Mouse (Mus musculus): ENCODE results near the gene Cadps2. TPM values are rescaled to one million over a fixed set of nuclear protein-coding genes. Genes with fewer than 3 reads are reported as not detected.

Cadps2 gene
- polyA plus RNA-seq, 1 experiment from 2014 or later = 3.4 TPM

DNA sequence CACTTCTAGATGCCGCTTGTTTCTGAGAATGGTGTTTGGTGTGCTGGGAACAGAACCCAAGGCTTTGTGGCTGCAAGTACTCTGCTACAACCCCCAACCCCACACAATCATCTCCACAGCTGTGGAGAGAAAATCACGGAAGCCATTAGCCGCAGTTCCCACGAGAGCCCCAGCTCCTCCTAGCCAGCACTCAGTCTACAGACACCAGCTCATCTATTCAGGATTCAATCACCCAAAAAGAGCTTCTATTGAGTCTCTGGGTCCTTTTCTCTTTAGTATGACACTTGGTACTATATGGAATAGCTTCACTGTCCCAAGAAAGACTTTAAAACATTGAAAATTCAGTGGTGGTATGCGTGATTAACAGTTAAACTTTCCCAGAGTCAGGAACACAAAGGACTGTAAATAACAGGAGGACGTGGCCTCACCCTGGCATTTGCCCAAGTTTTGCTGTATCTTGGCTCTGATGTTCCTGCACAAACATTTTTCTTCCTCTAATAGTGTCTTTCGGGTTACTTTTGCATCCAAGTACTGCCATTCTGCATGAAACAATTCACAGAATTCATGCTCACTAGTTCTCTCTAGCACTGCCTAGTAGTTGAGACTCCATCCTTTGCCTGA is 191.5 kb downstream of the Cadps2 start:
- no peak overlapping the region for H3K9ac ChIP-seq (ENCODE audit: low read length)
- H3K4me3 ChIP-seq (replicated peaks; ENCODE audit: low read length) = no peak overlapping the region
- H3K27ac ChIP-seq (ENCODE audit: low read length) = no peak overlapping the region
- H3K4me1 ChIP-seq (ENCODE audit: control insufficient read depth, insufficient read depth, low read length) = peaks cover 4% of the 10 kb centered on the region
- no peak for ATAC-seq (ENCODE audit: insufficient read depth, low FRiP score)
- no peaks in the 10 kb centered on the region for H3K36me3 ChIP-seq (ENCODE audit: control insufficient read depth, insufficient read depth, low read length)
- no peaks in the 10 kb centered on the region for H3K27me3 ChIP-seq (ENCODE audit: control insufficient read depth, insufficient read depth, low read length)
- WGBS = 54% methylated on average over 7 of the region's 7 CpGs
- no peak overlapping the region for H3K4me2 ChIP-seq (ENCODE audit: low read depth, low read length)
- no peaks in the 10 kb centered on the region for H3K9me3 ChIP-seq (replicated peaks; ENCODE audit: control insufficient read depth, low read length)

DNA sequence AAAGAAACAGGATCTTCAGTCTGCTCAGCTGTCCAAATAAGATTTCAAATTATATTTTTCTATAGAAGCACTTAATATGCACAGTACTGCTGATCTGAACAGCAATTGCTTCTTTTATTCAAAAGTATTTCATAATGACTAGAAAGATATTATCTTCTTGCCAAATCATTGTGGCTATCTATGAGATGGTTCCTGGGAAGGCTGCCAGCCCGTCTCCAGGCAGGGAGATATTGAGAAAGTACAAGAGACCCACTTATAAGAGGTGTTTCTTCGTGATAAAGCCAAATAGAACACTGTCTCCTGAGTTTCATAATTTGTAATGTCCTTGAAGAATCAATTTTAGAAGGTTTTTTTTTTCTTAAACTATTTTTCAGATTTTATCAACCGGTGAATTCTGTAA is 202.1 kb downstream of the Cadps2 start:
- Histone ChIP-seq H3K9me3 (replicated peaks; ENCODE audit: control insufficient read depth, low read length) (no peaks in the 10 kb centered on the region), H3K27ac (ENCODE audit: low read length) (no peak overlapping the region), H3K4me2 (ENCODE audit: low read depth, low read length) (no peak overlapping the region), H3K4me1 (ENCODE audit: control insufficient read depth, insufficient read depth, low read length) (no peaks in the 10 kb centered on the region), H3K36me3 (ENCODE audit: control insufficient read depth, insufficient read depth, low read length) (no peaks in the 10 kb centered on the region), H3K4me3 (replicated peaks; ENCODE audit: low read length) (no peak overlapping the region), H3K9ac (ENCODE audit: low read length) (no peak overlapping the region), H3K27me3 (ENCODE audit: control insufficient read depth, insufficient read depth, low read length) (no peaks in the 10 kb centered on the region)
- 71% methylated on average over 3 of the region's 3 CpGs for WGBS
- ATAC-seq (ENCODE audit: insufficient read depth, low FRiP score) = no peak

DNA sequence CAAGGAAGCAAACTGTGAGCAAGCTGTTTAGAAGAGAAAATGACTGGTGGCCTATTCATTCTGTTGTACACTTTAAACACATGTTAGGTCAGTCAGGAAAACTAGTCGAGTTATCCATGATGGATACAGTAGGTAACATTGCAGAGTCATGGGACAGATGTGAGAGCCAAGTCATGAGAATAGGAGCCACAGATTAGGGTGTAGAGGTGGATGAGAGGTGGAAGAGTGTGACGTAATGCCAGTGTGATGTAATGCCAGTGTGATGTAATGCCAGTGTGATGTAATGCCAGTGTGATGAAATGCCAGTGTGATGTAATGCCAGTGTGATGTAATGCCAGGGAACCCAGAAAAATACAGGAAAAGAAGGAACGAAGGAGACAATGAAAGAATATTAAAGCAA is 204.0 kb downstream of the Cadps2 start:
- no peak for ATAC-seq (ENCODE audit: insufficient read depth, low FRiP score)
- 88% methylated on average over 3 of the region's 3 CpGs for WGBS

DNA sequence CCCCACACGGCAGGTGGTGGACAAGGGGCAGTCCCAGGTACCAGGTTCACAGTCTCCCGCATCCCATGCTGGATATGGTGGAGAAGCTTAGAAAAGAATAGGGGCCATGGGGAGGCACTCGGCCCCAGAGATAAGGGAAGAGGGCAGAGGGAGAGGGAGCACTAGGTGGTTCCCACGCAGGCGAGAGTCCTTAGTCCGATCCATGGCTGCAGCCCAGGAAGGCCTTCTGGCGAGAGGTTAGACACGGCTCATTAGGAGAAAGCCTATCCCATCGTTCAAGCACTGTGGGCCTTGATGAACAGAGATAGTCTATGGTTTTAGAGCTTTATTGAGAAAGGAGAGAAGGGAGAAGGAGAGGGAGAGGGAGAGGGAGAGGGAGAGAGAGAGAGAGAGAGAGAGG is 205.2 kb downstream of the Cadps2 start:
- Histone ChIP-seq H3K4me3 (replicated peaks; ENCODE audit: low read length) (no peak overlapping the region), H3K9ac (ENCODE audit: low read length) (no peak overlapping the region), H3K36me3 (ENCODE audit: control insufficient read depth, insufficient read depth, low read length) (no peaks in the 10 kb centered on the region), H3K9me3 (replicated peaks; ENCODE audit: control insufficient read depth, low read length) (no peaks in the 10 kb centered on the region), H3K27ac (ENCODE audit: low read length) (no peak overlapping the region), H3K4me2 (ENCODE audit: low read depth, low read length) (no peak overlapping the region), H3K4me1 (ENCODE audit: control insufficient read depth, insufficient read depth, low read length) (no peaks in the 10 kb centered on the region), H3K27me3 (ENCODE audit: control insufficient read depth, insufficient read depth, low read length) (no peaks in the 10 kb centered on the region)
- WGBS = 87% methylated on average over 9 of the region's 9 CpGs
- ATAC-seq (ENCODE audit: insufficient read depth, low FRiP score) = no peak

More for the DNA sequence above, 204.0 kb downstream of the Cadps2 start:
- no peak overlapping the region for H3K4me3 ChIP-seq (replicated peaks; ENCODE audit: low read length)
- no peaks in the 10 kb centered on the region for H3K4me1 ChIP-seq (ENCODE audit: control insufficient read depth, insufficient read depth, low read length)
- H3K4me2 ChIP-seq (ENCODE audit: low read depth, low read length) = no peak overlapping the region
- no peaks in the 10 kb centered on the region for H3K9me3 ChIP-seq (replicated peaks; ENCODE audit: control insufficient read depth, low read length)
- no peaks in the 10 kb centered on the region for H3K36me3 ChIP-seq (ENCODE audit: control insufficient read depth, insufficient read depth, low read length)
- H3K27ac ChIP-seq (ENCODE audit: low read length) = no peak overlapping the region
- no peaks in the 10 kb centered on the region for H3K27me3 ChIP-seq (ENCODE audit: control insufficient read depth, insufficient read depth, low read length)
- no peak overlapping the region for H3K9ac ChIP-seq (ENCODE audit: low read length)

DNA sequence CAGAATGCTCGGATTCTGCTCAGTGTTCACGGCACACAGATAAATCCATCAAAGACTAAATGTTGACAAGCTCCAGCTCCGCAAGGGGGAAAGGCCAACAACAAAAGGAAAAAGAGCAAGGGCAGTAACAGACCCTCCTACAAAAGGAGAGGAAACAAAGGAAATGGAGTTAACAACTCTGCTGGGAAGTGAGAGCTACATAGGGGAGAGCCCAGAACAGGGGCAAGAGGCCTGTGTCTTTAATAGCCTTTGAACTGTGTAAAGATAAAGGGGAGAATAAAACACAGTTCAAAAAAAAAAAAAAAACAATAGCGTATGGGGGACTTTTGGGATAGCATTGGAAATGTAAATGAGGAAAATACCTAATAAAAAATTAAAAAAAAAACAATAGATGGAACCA is 208.8 kb downstream of the Cadps2 start:
- no peak overlapping the region for H3K27ac ChIP-seq (ENCODE audit: low read length)
- no peak overlapping the region for H3K9ac ChIP-seq (ENCODE audit: low read length)
- whole genome bisulfite sequencing = 29% methylated on average over 4 of the region's 4 CpGs
- ATAC-seq (ENCODE audit: insufficient read depth, low FRiP score) = no peak
- no peaks in the 10 kb centered on the region for H3K9me3 ChIP-seq (replicated peaks; ENCODE audit: control insufficient read depth, low read length)
- H3K4me3 ChIP-seq (replicated peaks; ENCODE audit: low read length) = no peak overlapping the region
- no peaks in the 10 kb centered on the region for H3K4me1 ChIP-seq (ENCODE audit: control insufficient read depth, insufficient read depth, low read length)
- H3K4me2 ChIP-seq (ENCODE audit: low read depth, low read length) = no peak overlapping the region
- no peaks in the 10 kb centered on the region for H3K36me3 ChIP-seq (ENCODE audit: control insufficient read depth, insufficient read depth, low read length)
- no peaks in the 10 kb centered on the region for H3K27me3 ChIP-seq (ENCODE audit: control insufficient read depth, insufficient read depth, low read length)

DNA sequence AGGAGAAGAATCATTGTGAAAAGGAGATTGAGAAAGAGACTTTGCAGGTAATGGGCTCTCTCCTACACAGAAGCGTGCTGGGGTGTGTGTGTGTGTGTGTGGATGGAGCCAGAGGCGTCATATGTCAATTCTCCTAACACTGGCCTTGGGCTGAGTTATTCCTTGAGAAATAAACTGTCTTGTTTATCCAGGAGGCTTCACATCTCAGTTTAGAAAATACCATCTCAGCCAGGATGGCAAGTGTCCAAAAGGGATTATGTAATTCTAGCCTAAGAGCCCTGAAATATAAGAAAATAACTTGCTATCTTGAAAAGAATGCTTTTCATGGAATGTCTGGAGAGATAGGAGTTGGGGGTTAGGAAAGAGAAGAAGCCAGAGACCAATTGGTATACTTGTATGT is 264.1 kb downstream of the Cadps2 start:
- 80% methylated on average over 2 of the region's 2 CpGs for WGBS
- Histone ChIP-seq H3K4me3 (replicated peaks; ENCODE audit: low read length) (no peak overlapping the region), H3K9ac (ENCODE audit: low read length) (no peak overlapping the region), H3K27ac (ENCODE audit: low read length) (no peak overlapping the region), H3K36me3 (ENCODE audit: control insufficient read depth, insufficient read depth, low read length) (no peaks in the 10 kb centered on the region), H3K4me1 (ENCODE audit: control insufficient read depth, insufficient read depth, low read length) (no peaks in the 10 kb centered on the region), H3K4me2 (ENCODE audit: low read depth, low read length) (no peak overlapping the region), H3K9me3 (replicated peaks; ENCODE audit: control insufficient read depth, low read length) (no peaks in the 10 kb centered on the region), H3K27me3 (ENCODE audit: control insufficient read depth, insufficient read depth, low read length) (no peaks in the 10 kb centered on the region)
- no peak for ATAC-seq (ENCODE audit: insufficient read depth, low FRiP score)

DNA sequence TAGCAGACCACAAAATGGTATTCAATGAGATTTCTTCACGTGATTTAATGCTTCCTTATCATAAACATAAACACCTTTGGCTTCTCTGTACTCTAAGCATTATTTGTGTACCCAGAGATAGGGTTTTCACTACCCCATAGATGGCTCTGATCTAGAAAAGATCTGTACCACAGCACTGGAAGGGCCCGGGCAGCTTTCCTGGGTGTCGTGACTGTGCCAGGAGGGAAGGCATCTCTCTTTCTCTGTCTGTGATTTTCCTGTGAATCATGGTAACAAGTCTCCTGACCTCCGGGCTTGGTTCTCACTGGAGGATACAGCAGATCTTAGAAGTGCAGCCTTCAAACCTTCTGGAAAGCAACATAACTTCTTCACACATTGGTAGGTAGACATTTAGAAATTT is 265.5 kb downstream of the Cadps2 start:
- Histone ChIP-seq H3K4me3 (replicated peaks; ENCODE audit: low read length) (no peak overlapping the region), H3K27me3 (ENCODE audit: control insufficient read depth, insufficient read depth, low read length) (no peaks in the 10 kb centered on the region), H3K9me3 (replicated peaks; ENCODE audit: control insufficient read depth, low read length) (no peaks in the 10 kb centered on the region), H3K9ac (ENCODE audit: low read length) (no peak overlapping the region), H3K36me3 (ENCODE audit: control insufficient read depth, insufficient read depth, low read length) (no peaks in the 10 kb centered on the region), H3K4me2 (ENCODE audit: low read depth, low read length) (no peak overlapping the region), H3K27ac (ENCODE audit: low read length) (no peak overlapping the region), H3K4me1 (ENCODE audit: control insufficient read depth, insufficient read depth, low read length) (no peaks in the 10 kb centered on the region)
- WGBS = 83% methylated on average over 4 of the region's 4 CpGs
- ATAC-seq (ENCODE audit: insufficient read depth, low FRiP score) = no peak

DNA sequence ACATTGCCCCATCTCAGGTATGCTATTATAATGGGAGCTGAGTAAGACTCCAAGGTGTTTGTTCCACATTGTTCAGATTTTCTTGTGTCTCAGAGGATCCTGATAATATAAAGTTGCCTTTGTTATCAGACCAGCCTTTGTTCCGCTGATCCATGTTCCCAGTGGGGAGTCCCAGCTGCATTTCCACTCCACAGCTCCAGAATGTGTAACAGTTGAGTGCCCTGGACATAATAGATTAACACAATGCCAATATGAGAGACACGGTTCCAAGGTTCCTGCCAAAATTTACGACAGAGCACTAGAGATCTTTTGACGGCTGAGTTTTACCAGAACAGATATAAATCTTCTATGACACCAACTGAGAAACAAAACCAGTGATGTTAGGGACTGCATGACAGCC is 266.8 kb downstream of the Cadps2 start:
- no peaks in the 10 kb centered on the region for H3K4me1 ChIP-seq (ENCODE audit: control insufficient read depth, insufficient read depth, low read length)
- no peak overlapping the region for H3K9ac ChIP-seq (ENCODE audit: low read length)
- H3K4me2 ChIP-seq (ENCODE audit: low read depth, low read length) = no peak overlapping the region
- no peak overlapping the region for H3K27ac ChIP-seq (ENCODE audit: low read length)
- H3K9me3 ChIP-seq (replicated peaks; ENCODE audit: control insufficient read depth, low read length) = no peaks in the 10 kb centered on the region
- WGBS = 66% methylated on average over 4 of the region's 4 CpGs
- ATAC-seq (ENCODE audit: insufficient read depth, low FRiP score) = no peak
- H3K4me3 ChIP-seq (replicated peaks; ENCODE audit: low read length) = no peak overlapping the region
- H3K27me3 ChIP-seq (ENCODE audit: control insufficient read depth, insufficient read depth, low read length) = no peaks in the 10 kb centered on the region
- no peaks in the 10 kb centered on the region for H3K36me3 ChIP-seq (ENCODE audit: control insufficient read depth, insufficient read depth, low read length)

DNA sequence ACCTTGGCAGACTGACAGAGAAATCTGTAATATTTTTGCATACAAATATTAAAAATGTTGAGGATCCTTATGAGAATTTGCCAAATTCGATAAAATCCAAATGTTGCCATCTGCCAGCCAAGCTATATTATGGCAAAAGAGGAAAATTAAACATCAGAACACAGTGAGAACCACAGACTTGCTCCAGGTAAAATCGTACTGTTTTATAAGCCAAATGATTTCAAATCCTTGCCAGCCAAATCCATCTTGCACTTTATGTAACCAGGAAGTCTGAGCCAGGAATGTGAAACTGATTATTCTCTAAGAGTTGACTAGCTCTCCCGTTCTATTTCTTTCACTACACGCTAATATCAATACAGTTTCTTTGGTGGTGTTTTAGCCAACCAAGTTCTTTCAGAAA is 269.5 kb downstream of the Cadps2 start:
- Histone ChIP-seq H3K4me1 (ENCODE audit: control insufficient read depth, insufficient read depth, low read length) (no peaks in the 10 kb centered on the region), H3K36me3 (ENCODE audit: control insufficient read depth, insufficient read depth, low read length) (no peaks in the 10 kb centered on the region), H3K9me3 (replicated peaks; ENCODE audit: control insufficient read depth, low read length) (no peaks in the 10 kb centered on the region), H3K9ac (ENCODE audit: low read length) (no peak overlapping the region), H3K4me3 (replicated peaks; ENCODE audit: low read length) (no peak overlapping the region), H3K27me3 (ENCODE audit: control insufficient read depth, insufficient read depth, low read length) (no peaks in the 10 kb centered on the region), H3K4me2 (ENCODE audit: low read depth, low read length) (no peak overlapping the region), H3K27ac (ENCODE audit: low read length) (no peak overlapping the region)
- WGBS = 82% methylated on average over 4 of the region's 4 CpGs
- ATAC-seq (ENCODE audit: insufficient read depth, low FRiP score) = no peak

DNA sequence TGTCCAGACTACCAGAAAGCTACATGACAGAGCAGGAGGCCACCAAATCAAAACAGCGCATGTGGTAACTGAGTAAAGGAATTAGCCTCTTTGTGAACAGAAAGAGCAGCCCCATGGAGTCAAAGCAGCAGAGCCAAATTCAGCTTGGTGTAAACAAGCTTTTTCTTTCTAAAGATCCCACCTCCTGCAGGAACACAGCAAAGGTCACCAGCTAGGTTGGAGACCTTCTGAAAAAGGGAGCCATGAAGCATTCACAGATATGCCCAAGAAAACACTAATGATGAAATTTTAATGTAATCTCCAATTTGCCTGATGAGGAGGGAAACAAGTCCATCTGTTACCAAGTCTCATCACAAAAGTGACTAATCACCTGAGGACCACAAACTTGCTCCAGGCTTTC is 270.5 kb downstream of the Cadps2 start:
- ATAC-seq (ENCODE audit: insufficient read depth, low FRiP score) = no peak
- no peaks in the 10 kb centered on the region for H3K36me3 ChIP-seq (ENCODE audit: control insufficient read depth, insufficient read depth, low read length)
- no peak overlapping the region for H3K4me2 ChIP-seq (ENCODE audit: low read depth, low read length)
- 85% methylated on average over 1 of the region's 1 CpGs for WGBS
- H3K4me3 ChIP-seq (replicated peaks; ENCODE audit: low read length) = no peak overlapping the region
- H3K9ac ChIP-seq (ENCODE audit: low read length) = no peak overlapping the region
- H3K4me1 ChIP-seq (ENCODE audit: control insufficient read depth, insufficient read depth, low read length) = no peaks in the 10 kb centered on the region
- H3K27me3 ChIP-seq (ENCODE audit: control insufficient read depth, insufficient read depth, low read length) = no peaks in the 10 kb centered on the region
- no peaks in the 10 kb centered on the region for H3K9me3 ChIP-seq (replicated peaks; ENCODE audit: control insufficient read depth, low read length)
- H3K27ac ChIP-seq (ENCODE audit: low read length) = no peak overlapping the region

All from stomach, embryonic 16.5 days (tissue).